19 mouse cellular contexts compared by ENCODE assay signal in genomic region chr11:59636695-59637414, GRCm38 (mm10). TPM values are rescaled to one million over a fixed set of nuclear protein-coding genes. Genes with fewer than 3 reads are reported as not detected.
A peak's percentile ranks its signal among the peaks of the same experiment; 100 is the strongest.
DNase-seq lines count a peak whose midpoint lies in the region; ATAC-seq and TF ChIP-seq lines count a peak whose summit lies in the region.
"Had no signal": no experiment of that assay in that cellular context is flagged by ENCODE, and none has a peak within 500 bp of the region (broad histone marks: within the 10 kb centered on the region; RNA-seq: fewer than 3 reads in every experiment).

No protein-coding gene starts in this region.

- no peaks in the 10 kb centered on the region for H3K27me3 ChIP-seq in heart, embryonic 10.5 days (ENCODE audit: insufficient read depth, poor library complexity, severe bottlenecking)
- H3K27me3 ChIP-seq in C2C12 (ENCODE audit: control insufficient read depth, insufficient read depth, insufficient read length) (no peaks in the 10 kb centered on the region), myocyte (ENCODE audit: control insufficient read depth, insufficient read depth, insufficient read length) (no peaks in the 10 kb centered on the region)
- H3K27me3 ChIP-seq: heart, embryonic 12.5 days; hindbrain, embryonic 15.5 days; limb, embryonic 15.5 days; midbrain, embryonic 12.5 days; neural tube, embryonic 13.5 days had no signal

- TF ChIP-seq POLR2A in myocyte (IDR thresholded peaks at IDR 0.05; ENCODE audit: insufficient read length, low read depth) = no peak

- peak; percentile 68 for DNase-seq in heart, embryonic 10.5 days (ENCODE audit: low spot score)
- DNase-seq in heart, adult 9 months (ENCODE audit: low spot score in 2 of 2) = no peak
- peak; percentile 32 for DNase-seq in induced T-regulatory cell, adult 2 months (ENCODE audit: low read depth)
- no peak for DNase-seq in ovary, postnatal 14 days (ENCODE audit: low spot score)
- DNase-seq in heart, postnatal 10 days = no peak
- DNase-seq: cerebellum, adult 11-12 months had no signal

- H3K79me2 ChIP-seq in C2C12 (ENCODE audit: control insufficient read depth, insufficient read depth) = no peaks in the 10 kb centered on the region
- no peaks in the 10 kb centered on the region for H3K79me2 ChIP-seq in myocyte (ENCODE audit: control insufficient read depth, insufficient read depth)

- 57% methylated on average over 7 of the region's 7 CpGs for WGBS in heart, embryonic 10.5 days

- peak overlapping the region; percentile 33 for H3ac ChIP-seq in C2C12 (ENCODE audit: control insufficient read depth, insufficient read length, low read depth)
- H3ac ChIP-seq in myocyte (ENCODE audit: control insufficient read depth, insufficient read length) = no peak overlapping the region

- H3K36me3 ChIP-seq in heart, embryonic 10.5 days = no peaks in the 10 kb centered on the region
- H3K36me3 ChIP-seq in C2C12 (ENCODE audit: control insufficient read depth, insufficient read depth) (no peaks in the 10 kb centered on the region), myocyte (ENCODE audit: control insufficient read depth, insufficient read depth) (no peaks in the 10 kb centered on the region)
- H3K36me3 ChIP-seq: embryonic facial prominence, embryonic 10.5 days; heart, embryonic 12.5 days; hindbrain, embryonic 15.5 days; limb, embryonic 15.5 days; midbrain, embryonic 12.5 days; neural tube, embryonic 13.5 days had no signal

- no peak for TF ChIP-seq CTCF in C2C12 (IDR thresholded peaks at IDR 0.05; ENCODE audit: control insufficient read depth, insufficient read depth, insufficient read length)

- no peaks in the 10 kb centered on the region for H3K9me3 ChIP-seq in heart, embryonic 10.5 days
- H3K9me3 ChIP-seq: embryonic facial prominence, embryonic 10.5 days; hindbrain, embryonic 15.5 days; limb, embryonic 15.5 days; midbrain, embryonic 12.5 days; neural tube, embryonic 13.5 days had no signal

- no peaks in the 10 kb centered on the region for H3K79me3 ChIP-seq in C2C12 (ENCODE audit: low read depth)

- H3K4me3 ChIP-seq in heart, embryonic 10.5 days = no peak overlapping the region
- no peak overlapping the region for H3K4me3 ChIP-seq in C2C12 (ENCODE audit: insufficient read depth, poor library complexity, severe bottlenecking)
- H3K4me3 ChIP-seq in myocyte = no peak overlapping the region
- H3K4me3 ChIP-seq: embryonic facial prominence, embryonic 10.5 days; heart, embryonic 12.5 days; hindbrain, embryonic 15.5 days; limb, embryonic 15.5 days; midbrain, embryonic 12.5 days; neural tube, embryonic 13.5 days had no signal

- H3K27ac ChIP-seq in heart, embryonic 10.5 days = no peak overlapping the region
- H3K27ac ChIP-seq: embryonic facial prominence, embryonic 10.5 days; hindbrain, embryonic 15.5 days; midbrain, embryonic 12.5 days; neural tube, embryonic 13.5 days had no signal

- intact Hi-C loops in heart, postnatal 10 days (cut with DNase I) = no loop called here

- H3K4me1 ChIP-seq in heart, embryonic 10.5 days = peaks cover 6% of the 10 kb centered on the region; the same call in 1 of the 2 replicates
- H3K4me1 ChIP-seq: heart, embryonic 12.5 days; hindbrain, embryonic 15.5 days; midbrain, embryonic 12.5 days; neural tube, embryonic 13.5 days had no signal

- no peak for ATAC-seq in cerebellum, adult (ENCODE audit: insufficient number of reproducible peaks, low FRiP score, low TSS enrichment)

- peak overlapping the region; percentile 75 for H3K4me2 ChIP-seq in myocyte (ENCODE audit: low read depth)
- H3K4me2 ChIP-seq: heart, embryonic 12.5 days; hindbrain, embryonic 15.5 days; limb, embryonic 15.5 days; midbrain, embryonic 12.5 days; neural tube, embryonic 13.5 days had no signal

TF ChIP-seq in C2C12, 6 proteins besides CTCF, POLR2A, EP300 and RAD21:
- TF ChIP-seq MYOD1 (IDR thresholded peaks at IDR 0.05; ENCODE audit: control insufficient read depth, insufficient read length, low read depth) (no peak), USF1 (IDR thresholded peaks at IDR 0.05; ENCODE audit: low read depth) (no peak), MAX (IDR thresholded peaks at IDR 0.05) (peak; percentile 23), MYOG (IDR thresholded peaks at IDR 0.05; ENCODE audit: control insufficient read depth, extremely low read depth, insufficient read length) (no peak), FOSL1 (IDR thresholded peaks at IDR 0.05; ENCODE audit: insufficient read depth, low read length, poor library complexity, severe bottlenecking) (peak; percentile 44), CEBPB (IDR thresholded peaks at IDR 0.05; ENCODE audit: low read depth) (no peak)

TF ChIP-seq in myocyte, 11 proteins besides CTCF, POLR2A, EP300 and RAD21:
- TF ChIP-seq POLR2AphosphoS2 (IDR thresholded peaks at IDR 0.05; ENCODE audit: insufficient read length, low read depth) = no peak
- TF ChIP-seq MYOG (IDR thresholded peaks at IDR 0.05; ENCODE audit: control insufficient read depth in 1 of 3, insufficient read depth in 1 of 3, insufficient read length in 2 of 3, low read depth in 2 of 3) = peak in 1 of 3 experiments; percentile 9
- no peak for TF ChIP-seq REST (IDR thresholded peaks at IDR 0.05; ENCODE audit: insufficient read depth, insufficient read length)
- TF ChIP-seq E2F4 (IDR thresholded peaks at IDR 0.05; ENCODE audit: insufficient read depth) = no peak
- TF ChIP-seq MYOD1 (IDR thresholded peaks at IDR 0.05; ENCODE audit: control insufficient read depth in 1 of 3, insufficient read length in 2 of 3, low read depth in 2 of 3) = peak in 1 of 3 experiments; percentile 10

RNA-seq across cellular contexts. Expression of gene Mprip, which starts 24.2 kb away (rescaled TPM):
- 36.6 and 43.6 TPM in 2 replicates for polyA plus RNA-seq in heart, embryonic 10.5 days (2016; fragmentation: Nextera tagmentation; extraction: Ambion mirVana)
- polyA plus RNA-seq in C2C12 (2012; fragmentation: generic; extraction: Trizol) (257 TPM), myocyte (2012; fragmentation: generic; extraction: Trizol) (191 TPM)
- 100 to 1,000 TPM; 210 to 229 TPM for total RNA-seq in heart, postnatal 10 days (2021)

RNA-seq across cellular contexts. Expression of gene Olfr223, which starts 43.8 kb away (rescaled TPM):
- not detected in 2 replicates for polyA plus RNA-seq in heart, embryonic 10.5 days (2016; fragmentation: Nextera tagmentation; extraction: Ambion mirVana)
- polyA plus RNA-seq in C2C12 (2012; fragmentation: generic; extraction: Trizol) = not detected
- polyA plus RNA-seq in myocyte (2012; fragmentation: generic; extraction: Trizol) = not detected
- total RNA-seq in heart, postnatal 10 days (2021) = not detected
- total RNA-seq: adrenal gland, postnatal 36 days; layer of hippocampus, postnatal 25 days had no signal
- polyA plus RNA-seq: embryonic facial prominence, embryonic 10.5 days; heart, embryonic 12.5 days; hindbrain, embryonic 15.5 days; kidney, embryonic 16.5 days; limb, embryonic 15.5 days; midbrain, embryonic 12.5 days; neural tube, embryonic 13.5 days; testis, adult 2 months had no signal

Comparison
In these comparisons a context has a peak if more than half of its experiments do, and no peak if none do; other contexts are left out.
1. DNase-seq: peak in heart, embryonic 10.5 days (single experiment) and induced T-regulatory cell, adult 2 months (single experiment); none in heart, adult 9 months (0 of 2), ovary, postnatal 14 days (single experiment) and heart, postnatal 10 days (0 of 2).